Mouse (Mus musculus) testis, adult 2 months (tissue): Measurements from ENCODE around the gene Gm10188. TPM values are rescaled to one million over a fixed set of nuclear protein-coding genes. Genes with fewer than 3 reads are reported as not detected.

Source experiments
- H3K27ac ChIP-seq: fragments of 200-500 bp; 2 replicates; pipeline ENCODE4 v1.5.1; 2012; ENCODE audit warnings: low read depth, low read length; ENCODE audit not compliant: control insufficient read depth, insufficient read depth
- H3K27me3 ChIP-seq: fragments of 200-500 bp; 2 replicates; pipeline ENCODE4 v1.6.1; 2012; ENCODE audit warnings: mild to moderate bottlenecking, low read length, moderate library complexity; ENCODE audit not compliant: control insufficient read depth, insufficient read depth
- H3K36me3 ChIP-seq: fragments of 200-500 bp; 2 replicates; pipeline ENCODE4 v1.6.1; 2012; ENCODE audit warnings: mild to moderate bottlenecking, low read length; ENCODE audit not compliant: control insufficient read depth, insufficient read depth
- H3K4me1 ChIP-seq: fragments of 200-500 bp; 2 replicates; pipeline ENCODE4 v1.6.1; 2012; ENCODE audit warnings: low read length; ENCODE audit not compliant: control insufficient read depth, insufficient read depth
- H3K4me3 ChIP-seq: fragments of 200-500 bp; 2 replicates; pipeline ENCODE4 v1.5.1; 2012; ENCODE audit warnings: low read depth, mild to moderate bottlenecking, low read length, moderate library complexity, mixed read lengths; ENCODE audit not compliant: control insufficient read depth
- CTCF ChIP-seq: fragments of 200-500 bp; IDR thresholded peaks from 2 replicates; pipeline ENCODE4 v1.5.1; 2012; ENCODE audit warnings: low read depth, mild to moderate bottlenecking, inconsistent platforms, low read length, moderate library complexity; ENCODE audit not compliant: control insufficient read depth, insufficient read depth, insufficient replicate concordance
- POLR2A ChIP-seq: fragments of 200-500 bp; IDR thresholded peaks from 2 replicates; pipeline ENCODE4 v1.6.1; 2012; ENCODE audit warnings: low read depth, mild to moderate bottlenecking, inconsistent platforms, low read length, moderate library complexity; ENCODE audit not compliant: control insufficient read depth
- polyA plus RNA-seq: library from polyadenylated mRNA; depleted of rRNA; stranded (reverse); fragments of >200 nt; gene quantifications from 2 replicates; pipeline ENCODE4 v1.2.3, GENCODE M21; 2012

Gm10188 gene
- polyA plus RNA-seq, 1 experiment, result 4.0 TPM

DNA sequence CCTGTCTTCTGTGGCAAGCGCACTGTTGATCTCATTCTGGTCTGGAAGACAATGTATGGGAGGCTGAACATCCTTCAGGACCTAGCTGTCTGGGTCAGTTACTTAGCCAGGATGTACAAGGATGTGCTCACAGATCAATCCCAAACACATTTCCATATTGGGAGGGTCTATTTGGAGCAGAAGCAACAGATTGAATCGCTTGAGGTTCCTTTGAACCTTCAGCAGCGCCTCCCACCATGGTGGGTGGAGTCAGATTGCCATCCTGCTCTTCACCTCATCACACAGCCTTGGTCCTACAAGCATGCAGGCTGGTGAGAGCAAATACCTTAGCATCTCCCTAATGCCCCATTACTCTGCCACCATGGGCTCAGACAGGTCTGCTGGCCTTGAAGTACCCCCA is 35.8 kb downstream of the Gm10188 start:
- no peak for TF ChIP-seq CTCF
- no peak for TF ChIP-seq POLR2A
- Histone ChIP-seq H3K27ac (no peak overlapping the region), H3K27me3 (peaks cover 7% of the 10 kb centered on the region; the same call in 1 of the 2 replicates), H3K36me3 (no peaks in the 10 kb centered on the region), H3K4me3 (no peak overlapping the region), H3K4me1 (peaks cover 16% of the 10 kb centered on the region)

DNA sequence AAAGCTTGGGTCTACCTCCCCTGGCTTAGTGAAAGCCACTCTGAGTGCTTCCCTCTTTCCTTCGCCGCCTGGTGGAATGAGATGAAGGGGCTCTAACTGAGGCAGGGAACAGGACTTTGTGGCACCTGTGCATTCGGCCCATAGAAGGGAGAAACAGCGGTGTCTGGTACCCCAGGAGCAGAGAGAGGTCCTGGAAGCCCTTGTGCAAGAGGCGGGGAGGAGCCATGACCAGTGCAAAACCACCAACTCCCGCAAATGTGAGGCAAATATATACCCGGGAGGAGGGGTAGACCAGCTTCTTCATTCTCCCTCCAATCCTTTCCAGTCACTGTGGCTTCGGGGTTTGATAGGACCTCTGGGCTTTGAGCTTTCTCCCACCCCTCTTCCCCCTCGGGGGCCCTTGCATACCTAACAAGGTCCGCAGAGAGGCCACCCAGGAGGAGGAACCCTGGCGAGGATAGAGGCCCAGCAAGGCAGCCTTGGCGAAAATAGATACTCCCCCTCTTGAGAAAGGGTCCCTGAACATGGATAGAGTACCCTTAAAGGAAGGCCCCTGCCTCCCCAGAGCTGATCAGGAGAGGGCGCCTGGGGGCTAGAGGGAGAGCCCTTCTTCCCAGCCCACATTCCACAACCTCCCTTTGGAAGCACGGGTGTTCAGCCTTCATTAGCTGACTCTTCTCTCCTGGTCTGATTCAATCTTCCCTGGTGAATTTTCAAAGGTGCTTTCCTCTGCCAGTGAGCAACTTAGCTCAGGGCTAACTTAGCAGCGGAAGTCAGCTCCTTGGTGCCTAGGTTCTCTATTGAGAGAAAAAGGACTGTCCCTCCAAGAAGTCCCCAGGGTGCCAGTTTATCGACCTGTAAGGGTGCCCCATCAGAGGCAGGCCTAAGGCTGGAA is 37.5 kb downstream of the Gm10188 start:
- Histone ChIP-seq H3K27ac (no peak overlapping the region), H3K36me3 (no peaks in the 10 kb centered on the region), H3K27me3 (peaks cover 7% of the 10 kb centered on the region; the same call in 1 of the 2 replicates), H3K4me3 (no peak overlapping the region; the same call in 1 of the 2 replicates), H3K4me1 (peaks cover 16% of the 10 kb centered on the region)
- TF ChIP-seq POLR2A (no peak), CTCF (no peak)

DNA sequence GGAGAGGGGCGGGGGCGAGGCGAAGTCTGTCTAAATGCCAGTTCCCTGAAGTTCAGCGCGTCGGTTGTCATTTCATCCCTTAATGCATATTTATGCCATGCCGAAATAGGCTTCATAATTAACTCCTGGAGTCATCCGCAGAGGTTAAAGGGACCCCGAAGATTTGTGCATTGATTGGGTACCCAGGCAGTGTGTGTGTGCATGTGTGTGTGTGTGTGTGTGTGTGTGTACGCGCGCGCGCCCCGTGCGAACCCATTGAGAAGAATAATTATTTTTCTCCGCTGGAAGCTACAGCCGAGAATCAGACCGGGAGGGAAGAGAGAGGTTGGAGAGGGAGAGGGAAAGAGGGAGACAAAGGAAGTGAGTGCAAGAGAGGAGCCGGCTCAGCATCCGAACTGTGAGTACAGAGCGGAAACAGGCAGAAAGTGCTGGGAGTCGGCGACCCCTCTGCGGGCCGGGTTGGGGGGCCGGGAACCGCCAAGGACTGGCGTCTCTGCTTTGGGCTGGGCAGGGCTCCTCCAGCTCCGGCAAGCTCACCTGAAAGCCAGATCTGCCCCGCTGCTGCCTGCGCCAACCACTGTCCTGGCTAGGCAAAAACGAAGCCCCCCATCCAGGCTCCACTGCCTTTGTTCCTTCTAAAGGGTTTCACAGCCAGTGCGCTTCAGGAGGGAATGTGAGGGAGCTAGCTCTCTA is 38.3 kb downstream of the Gm10188 start, which contains the start of the genes Lemd1 and AC124108.1:
Gene Lemd1, plus strand, starts transcription at position 339 of the 693 bp plus-strand sequence.
Gene AC124108.1, plus strand, starts transcription at position 365 of the 693 bp plus-strand sequence.
- no peaks in the 10 kb centered on the region for H3K36me3 ChIP-seq
- peaks cover 7% of the 10 kb centered on the region; the same call in 1 of the 2 replicates for H3K27me3 ChIP-seq
- TF ChIP-seq CTCF (no peak), POLR2A (no peak)
- peaks cover 16% of the 10 kb centered on the region for H3K4me1 ChIP-seq
- H3K27ac ChIP-seq, result no peak within 1 kb of the TSS
- peak within 1 kb of the TSS; percentile 82 for H3K4me3 ChIP-seq

DNA sequence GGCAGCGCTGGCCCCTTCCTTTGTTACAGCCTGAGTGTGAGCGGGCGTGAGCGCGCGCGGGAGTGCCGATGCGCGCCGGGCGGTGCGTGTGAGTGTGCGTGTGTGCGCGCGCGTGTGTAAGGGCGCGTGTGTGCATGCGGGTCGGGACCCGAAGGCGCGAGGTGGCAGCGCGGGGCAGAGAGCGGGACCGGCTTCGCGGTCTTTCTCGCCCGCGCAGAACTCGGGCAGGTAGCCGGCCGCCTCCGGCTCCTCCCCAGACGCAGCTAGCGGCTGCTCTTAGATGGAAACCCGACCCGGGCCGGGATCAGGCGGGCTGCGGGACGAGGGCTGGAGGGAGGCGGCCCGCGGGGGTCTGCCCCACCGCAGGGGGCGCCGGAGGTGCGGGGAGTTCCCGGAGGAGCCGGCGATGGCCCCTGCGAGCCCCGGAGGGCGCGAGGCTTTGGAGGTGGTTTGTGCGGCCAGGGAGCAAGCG is 38.9 kb downstream of the Gm10188 start:
- Histone ChIP-seq H3K4me1 (peaks cover 16% of the 10 kb centered on the region), H3K36me3 (no peaks in the 10 kb centered on the region), H3K27ac (no peak overlapping the region), H3K4me3 (peak overlapping the region; percentile 82), H3K27me3 (peaks cover 7% of the 10 kb centered on the region; the same call in 1 of the 2 replicates)
- TF ChIP-seq POLR2A (no peak), CTCF (no peak)

DNA sequence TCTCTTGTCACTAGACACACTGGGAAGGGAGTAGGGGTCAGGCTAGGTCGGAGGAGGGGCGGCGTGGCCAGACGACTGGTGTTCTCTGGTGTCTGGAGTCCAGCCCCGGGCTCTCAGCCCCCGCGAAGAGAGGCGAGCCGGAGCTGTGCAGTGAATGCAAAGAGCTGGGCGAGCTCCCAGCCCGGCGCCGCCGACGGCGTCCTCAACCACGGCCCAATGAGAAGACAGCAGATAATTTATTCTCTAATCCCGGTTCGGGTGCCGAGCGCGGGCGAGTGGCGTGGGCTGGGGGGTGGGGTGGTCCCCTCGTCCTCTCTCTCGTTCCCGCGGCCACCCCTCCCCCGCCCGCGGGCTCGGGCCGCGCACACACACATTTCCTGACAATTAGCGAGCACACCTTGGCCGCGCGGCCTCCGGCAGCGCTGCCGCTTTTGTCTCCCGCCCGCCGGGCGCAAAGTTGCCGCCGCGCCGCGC is 39.5 kb downstream of the Gm10188 start:
- peaks cover 16% of the 10 kb centered on the region for H3K4me1 ChIP-seq
- H3K27me3 ChIP-seq, result peaks cover 7% of the 10 kb centered on the region; the same call in 1 of the 2 replicates
- no peaks in the 10 kb centered on the region for H3K36me3 ChIP-seq
- H3K4me3 ChIP-seq, result peak overlapping the region; percentile 82
- no peak overlapping the region for H3K27ac ChIP-seq
- no peak for TF ChIP-seq CTCF

DNA sequence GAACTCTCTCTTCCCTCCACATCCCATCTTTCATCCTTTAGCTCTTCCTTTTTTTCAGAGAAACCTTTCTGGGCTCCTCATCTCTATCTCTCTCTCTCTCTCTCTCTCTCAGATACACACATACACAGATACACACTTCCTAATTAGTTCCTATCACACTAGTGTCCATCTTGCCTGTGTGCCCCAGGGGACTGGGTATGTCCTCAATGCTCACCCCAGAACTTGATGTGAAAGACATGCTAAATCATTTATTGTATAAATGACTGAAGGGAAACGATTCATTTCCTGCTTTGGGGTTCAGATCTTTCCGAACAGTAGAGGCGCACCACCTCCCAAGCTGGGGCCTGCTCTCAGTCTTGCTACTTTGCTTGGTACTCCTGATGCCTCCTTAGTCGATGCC is 40.3 kb downstream of the Gm10188 start:
- no peak overlapping the region for H3K27ac ChIP-seq
- no peak overlapping the region for H3K4me3 ChIP-seq
- peaks cover 16% of the 10 kb centered on the region for H3K4me1 ChIP-seq
- H3K27me3 ChIP-seq, result peaks cover 7% of the 10 kb centered on the region; the same call in 1 of the 2 replicates
- no peaks in the 10 kb centered on the region for H3K36me3 ChIP-seq
- TF ChIP-seq CTCF, result no peak
- no peak for TF ChIP-seq POLR2A
